9 mouse cellular contexts compared by ENCODE assay signal in the genomic region with DNA sequence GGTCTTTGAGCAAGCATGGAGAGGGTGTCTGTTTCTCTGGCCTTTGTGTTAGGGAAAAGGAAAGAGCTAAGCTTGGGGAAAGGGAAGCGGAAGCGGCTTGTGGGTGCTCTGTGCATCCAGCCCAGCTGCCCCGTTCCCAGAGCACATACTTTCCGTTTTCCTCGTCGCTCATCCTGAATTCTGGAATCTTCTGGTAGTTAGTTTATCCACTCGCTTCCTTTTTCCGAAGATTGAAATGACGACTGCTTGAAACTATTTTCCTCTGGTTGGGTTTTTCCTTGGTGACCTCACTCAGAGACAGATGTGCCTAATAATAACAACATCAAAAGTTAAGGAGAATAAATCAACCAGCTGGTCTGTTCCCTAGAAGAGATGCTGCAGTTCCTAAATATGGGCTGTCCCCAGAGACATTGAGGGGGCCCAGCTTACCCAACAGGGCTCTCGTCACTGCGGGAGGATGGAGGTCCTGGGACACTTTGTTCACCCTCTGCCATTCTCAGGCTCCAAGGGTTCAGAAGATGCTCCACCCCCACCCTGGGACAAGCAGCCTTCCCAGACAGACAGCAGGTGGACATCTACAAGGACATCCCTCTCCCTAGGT.
A peak's percentile ranks its signal among the peaks of the same experiment; 100 is the strongest.
DNase-seq lines count a peak whose midpoint lies in the region; ATAC-seq lines count a peak whose summit lies in the region.
"Had no signal": no experiment of that assay in that cellular context is flagged by ENCODE, and none has a peak within 500 bp of the region (broad histone marks: within the 10 kb centered on the region; RNA-seq: fewer than 3 reads in every experiment).

No protein-coding gene starts in this region.

- no peaks in the 10 kb centered on the region for H3K27me3 ChIP-seq in hindbrain, embryonic 10.5 days (ENCODE audit: insufficient read depth, poor library complexity, severe bottlenecking)
- H3K27me3 ChIP-seq in hindbrain, embryonic 11.5 days (ENCODE audit: control insufficient read depth, insufficient read depth, low read length): no peaks in the 10 kb centered on the region
- H3K27me3 ChIP-seq in embryonic facial prominence, embryonic 14.5 days (replicated peaks; ENCODE audit: control insufficient read depth, insufficient read depth, low read length): no peaks in the 10 kb centered on the region
- no peaks in the 10 kb centered on the region for H3K27me3 ChIP-seq in kidney, embryonic 16.5 days (ENCODE audit: insufficient read depth, low read length)
- H3K27me3 ChIP-seq in midbrain, embryonic 16.5 days (ENCODE audit: control insufficient read depth, insufficient read depth, low read depth, low read length): no peaks in the 10 kb centered on the region

- H3K9me3 ChIP-seq in hindbrain, embryonic 10.5 days: no peaks in the 10 kb centered on the region
- H3K9me3 ChIP-seq in hindbrain, embryonic 11.5 days (ENCODE audit: control insufficient read depth, low read length): no peaks in the 10 kb centered on the region
- H3K9me3 ChIP-seq in embryonic facial prominence, embryonic 14.5 days (ENCODE audit: control insufficient read depth, low read length): no peaks in the 10 kb centered on the region
- H3K9me3 ChIP-seq in kidney, embryonic 16.5 days (ENCODE audit: low read length): no peaks in the 10 kb centered on the region
- no peaks in the 10 kb centered on the region for H3K9me3 ChIP-seq in midbrain, embryonic 16.5 days (replicated peaks; ENCODE audit: control insufficient read depth, low read length, poor library complexity, severe bottlenecking)

- H3K4me3 ChIP-seq in hindbrain, embryonic 10.5 days: no peak overlapping the region
- no peak overlapping the region for H3K4me3 ChIP-seq in hindbrain, embryonic 11.5 days (ENCODE audit: low read depth, low read length)
- no peak overlapping the region for H3K4me3 ChIP-seq in embryonic facial prominence, embryonic 14.5 days (ENCODE audit: low read depth, low read length)
- no peak overlapping the region for H3K4me3 ChIP-seq in kidney, embryonic 16.5 days (ENCODE audit: low read length)
- H3K4me3 ChIP-seq in midbrain, embryonic 16.5 days (ENCODE audit: low read depth, low read length): no peak overlapping the region

- no peak overlapping the region for H3K4me2 ChIP-seq in hindbrain, embryonic 11.5 days (replicated peaks; ENCODE audit: low read depth, low read length)
- H3K4me2 ChIP-seq in embryonic facial prominence, embryonic 14.5 days (ENCODE audit: low read depth, low read length): no peak overlapping the region
- H3K4me2 ChIP-seq in kidney, embryonic 16.5 days (replicated peaks; ENCODE audit: low read depth, low read length): no peak overlapping the region
- no peak overlapping the region for H3K4me2 ChIP-seq in midbrain, embryonic 16.5 days (ENCODE audit: low read length)

- no peaks in the 10 kb centered on the region for H3K36me3 ChIP-seq in hindbrain, embryonic 10.5 days
- no peaks in the 10 kb centered on the region for H3K36me3 ChIP-seq in hindbrain, embryonic 11.5 days (ENCODE audit: control insufficient read depth, insufficient read depth, low read length)
- no peaks in the 10 kb centered on the region for H3K36me3 ChIP-seq in embryonic facial prominence, embryonic 14.5 days (ENCODE audit: control insufficient read depth, insufficient read depth, low read length)
- no peaks in the 10 kb centered on the region for H3K36me3 ChIP-seq in kidney, embryonic 16.5 days (ENCODE audit: insufficient read depth, low read length)
- no peaks in the 10 kb centered on the region for H3K36me3 ChIP-seq in midbrain, embryonic 16.5 days (ENCODE audit: control insufficient read depth, insufficient read depth, low read length)

- 90% methylated on average over 11 of the region's 11 CpGs for WGBS in hindbrain, embryonic 10.5 days
- 93% methylated on average over 11 of the region's 11 CpGs for WGBS in hindbrain, embryonic 11.5 days
- WGBS in embryonic facial prominence, embryonic 14.5 days: 55% methylated on average over 11 of the region's 11 CpGs
- WGBS in kidney, embryonic 16.5 days: 74% methylated on average over 11 of the region's 11 CpGs
- WGBS in midbrain, embryonic 16.5 days: 87% methylated on average over 11 of the region's 11 CpGs

- 0 out of 2 replicates have a peak overlapping the region, but pooled peaks have one; percentile 5 for H3K27ac ChIP-seq in hindbrain, embryonic 10.5 days
- H3K27ac ChIP-seq in hindbrain, embryonic 11.5 days (ENCODE audit: low read depth, low read length): no peak overlapping the region
- peak overlapping the region; percentile 88 for H3K27ac ChIP-seq in embryonic facial prominence, embryonic 14.5 days (replicated peaks; ENCODE audit: low read depth, low read length)
- H3K27ac ChIP-seq in kidney, embryonic 16.5 days (ENCODE audit: low read length): peak overlapping the region; percentile 92
- H3K27ac ChIP-seq in midbrain, embryonic 16.5 days (ENCODE audit: low read length): no peak overlapping the region

- no peak overlapping the region for H3K9ac ChIP-seq in hindbrain, embryonic 11.5 days (ENCODE audit: low read depth, low read length)
- H3K9ac ChIP-seq in embryonic facial prominence, embryonic 14.5 days (ENCODE audit: low read depth, low read length): no peak overlapping the region
- no peak overlapping the region for H3K9ac ChIP-seq in kidney, embryonic 16.5 days (replicated peaks; ENCODE audit: low read length)
- H3K9ac ChIP-seq in midbrain, embryonic 16.5 days (ENCODE audit: low read depth, low read length): no peak overlapping the region

- peaks cover 32% of the 10 kb centered on the region for H3K4me1 ChIP-seq in hindbrain, embryonic 10.5 days (replicated peaks)
- H3K4me1 ChIP-seq in hindbrain, embryonic 11.5 days (replicated peaks; ENCODE audit: control insufficient read depth, insufficient read depth, low read length): no peaks in the 10 kb centered on the region
- H3K4me1 ChIP-seq in embryonic facial prominence, embryonic 14.5 days (ENCODE audit: control insufficient read depth, insufficient read depth, low read length): peaks cover 49% of the 10 kb centered on the region
- peaks cover 54% of the 10 kb centered on the region for H3K4me1 ChIP-seq in kidney, embryonic 16.5 days (ENCODE audit: insufficient read depth, low read length)
- peaks cover 6% of the 10 kb centered on the region; the same call in 1 of the 2 replicates for H3K4me1 ChIP-seq in midbrain, embryonic 16.5 days (ENCODE audit: control insufficient read depth, insufficient read depth, low read length)

- no peak for ATAC-seq in hindbrain, embryonic 11.5 days (ENCODE audit: low FRiP score)
- no peak for ATAC-seq in embryonic facial prominence, embryonic 14.5 days (ENCODE audit: low read depth)
- ATAC-seq in kidney, embryonic 16.5 days (ENCODE audit: low FRiP score, low TSS enrichment): no peak
- no peak for ATAC-seq in midbrain, embryonic 16.5 days
- no peak for ATAC-seq in activated CD4-positive, CD25-positive, alpha-beta regulatory T cell, adult 4 months

- DNase-seq in hindbrain, embryonic 10.5 days (ENCODE audit: low spot score): no peak
- no peak for DNase-seq in hindbrain, embryonic 11.5 days (ENCODE audit: low spot score)
- peak; percentile 52 for DNase-seq in embryonic facial prominence, embryonic 14.5 days (ENCODE audit: low spot score)
- DNase-seq in lung, postnatal 4 days: peak; percentile 55 to 64
- DNase-seq in left cerebral cortex, adult 18-20 months (ENCODE audit: low spot score in 2 of 2): no peak
- DNase-seq: left cerebral cortex, postnatal 4 days had no signal

Comparison
In these comparisons a context has a peak if more than half of its experiments do, and no peak if none do; other contexts are left out.
1. H3K27ac ChIP-seq: peak in hindbrain, embryonic 10.5 days (single experiment), embryonic facial prominence, embryonic 14.5 days (single experiment) and kidney, embryonic 16.5 days (single experiment); none in hindbrain, embryonic 11.5 days (single experiment) and midbrain, embryonic 16.5 days (single experiment).
2. DNase-seq: peak in embryonic facial prominence, embryonic 14.5 days (single experiment) and lung, postnatal 4 days (2 of 2); none in hindbrain, embryonic 10.5 days (single experiment), hindbrain, embryonic 11.5 days (single experiment) and left cerebral cortex, adult 18-20 months (0 of 2).